Mouse (Mus musculus) liver, embryonic 12.5 days (tissue): ENCODE results near the gene Tmem158. TPM values are rescaled to one million over a fixed set of nuclear protein-coding genes. Genes with fewer than 3 reads are reported as not detected.

Experiments
- ATAC-seq: fragments of 200-750 bp; cut with Nextera tagmentation; 2 replicates; pipeline ENCODE4 v1.8.0; 2017; ENCODE audit warnings: moderate number of reproducible peaks, mild to moderate bottlenecking, moderate library complexity
- H3K27ac ChIP-seq: fragments of 300-500 bp; sonication (generic); 2 replicates; pipeline ENCODE4 v1.5.1; 2016; ENCODE audit warnings: mild to moderate bottlenecking
- H3K27me3 ChIP-seq: fragments of 300-500 bp; sonication (generic); replicated peaks from 2 replicates; pipeline ENCODE4 v1.6.1; 2016; ENCODE audit warnings: mild to moderate bottlenecking, moderate library complexity
- H3K36me3 ChIP-seq: fragments of 300-500 bp; sonication (generic); 2 replicates; pipeline ENCODE4 v1.6.1; 2016; ENCODE audit warnings: mild to moderate bottlenecking, moderate library complexity
- H3K4me1 ChIP-seq: fragments of 300-500 bp; sonication (generic); 2 replicates; pipeline ENCODE4 v1.6.1; 2016
- H3K4me2 ChIP-seq: fragments of 300-500 bp; sonication (generic); 2 replicates; pipeline ENCODE4 v1.6.1; 2016; ENCODE audit warnings: mild to moderate bottlenecking, moderate library complexity
- H3K4me3 ChIP-seq: fragments of 300-500 bp; sonication (generic); 2 replicates; pipeline ENCODE4 v1.5.1; 2016; ENCODE audit warnings: mild to moderate bottlenecking, moderate library complexity
- H3K9ac ChIP-seq: fragments of 300-500 bp; sonication (generic); 2 replicates; pipeline ENCODE4 v1.6.1; 2016; ENCODE audit warnings: mild to moderate bottlenecking, moderate library complexity
- H3K9me3 ChIP-seq: fragments of 300-500 bp; sonication (generic); replicated peaks from 2 replicates; pipeline ENCODE4 v1.6.1; 2016; ENCODE audit warnings: mild to moderate bottlenecking, moderate library complexity
- WGBS: fragments of 180-500 bp; shearing (Covaris S2); methylation state at CpG from one replicate; pipeline ENCODE4 v1.1.7; 2016; ENCODE audit not compliant: insufficient replicate concordance; 5-methylcytosine and 5-hydroxymethylcytosine counted together
- polyA plus RNA-seq: library from polyadenylated mRNA; unstranded; fragments of >200 nt; fragmentation: Nextera tagmentation; extraction: Ambion mirVana; gene quantifications from 2 replicates; pipeline ENCODE4 v1.2.1, GENCODE M21; 2016

Gene Tmem158
- polyA plus RNA-seq, 1 experiment from 2014 or later = 12.6 TPM

- Histone ChIP-seq H3K9ac (no peak overlapping the region), H3K4me1 (0 out of 2 replicates have a peak, but pooled peaks cover 7% of the 10 kb centered on the region), H3K27ac (no peak overlapping the region), H3K4me2 (no peak overlapping the region), H3K27me3 (0 out of 2 replicates have a peak, but pooled peaks cover under 1% of the 10 kb centered on the region), H3K36me3 (no peaks in the 10 kb centered on the region), H3K9me3 (no peaks in the 10 kb centered on the region), H3K4me3 (no peak overlapping the region)
- 81% methylated on average over 5 of the region's 5 CpGs for WGBS
- ATAC-seq = no peak
Measured at GRCm38 (mm10) chr9:123241191-123241590, 19.4 kb downstream of the Tmem158 start.

- no peaks in the 10 kb centered on the region for H3K36me3 ChIP-seq
- no peaks in the 10 kb centered on the region for H3K9me3 ChIP-seq
- 86% methylated on average over 2 of the region's 2 CpGs for WGBS
- no peak for ATAC-seq
- H3K27ac ChIP-seq = no peak overlapping the region
- H3K4me1 ChIP-seq = 0 out of 2 replicates have a peak, but pooled peaks cover 7% of the 10 kb centered on the region
- 0 out of 2 replicates have a peak, but pooled peaks cover 5% of the 10 kb centered on the region for H3K27me3 ChIP-seq
- no peak overlapping the region for H3K9ac ChIP-seq
- H3K4me3 ChIP-seq = no peak overlapping the region
- no peak overlapping the region for H3K4me2 ChIP-seq
Measured at GRCm38 (mm10) chr9:123240751-123241150, 19.8 kb downstream of the Tmem158 start.

GRCm38 (mm10) chr9:123240271-123240670, 20.3 kb downstream of the Tmem158 start:
- no peaks in the 10 kb centered on the region for H3K9me3 ChIP-seq
- no peak overlapping the region for H3K4me3 ChIP-seq
- H3K36me3 ChIP-seq = no peaks in the 10 kb centered on the region
- 81% methylated on average over 5 of the region's 5 CpGs for whole genome bisulfite sequencing
- 0 out of 2 replicates have a peak, but pooled peaks cover 6% of the 10 kb centered on the region for H3K27me3 ChIP-seq
- 0 out of 2 replicates have a peak, but pooled peaks cover 7% of the 10 kb centered on the region for H3K4me1 ChIP-seq
- ATAC-seq = no peak
- no peak overlapping the region for H3K27ac ChIP-seq
- no peak overlapping the region for H3K9ac ChIP-seq
- H3K4me2 ChIP-seq = no peak overlapping the region

GRCm38 (mm10) chr9:123239651-123240050, 20.9 kb downstream of the Tmem158 start:
- Histone ChIP-seq H3K9ac (no peak overlapping the region), H3K36me3 (no peaks in the 10 kb centered on the region), H3K27ac (no peak overlapping the region), H3K4me1 (0 out of 2 replicates have a peak, but pooled peaks cover 7% of the 10 kb centered on the region), H3K4me3 (no peak overlapping the region), H3K4me2 (no peak overlapping the region), H3K27me3 (0 out of 2 replicates have a peak, but pooled peaks cover 6% of the 10 kb centered on the region), H3K9me3 (no peaks in the 10 kb centered on the region)
- 53% methylated on average over 2 of the region's 2 CpGs for WGBS
- ATAC-seq = no peak

- H3K36me3 ChIP-seq = no peaks in the 10 kb centered on the region
- H3K4me3 ChIP-seq = no peak overlapping the region
- H3K9ac ChIP-seq = no peak overlapping the region
- H3K9me3 ChIP-seq = no peaks in the 10 kb centered on the region
- 53% methylated on average over 4 of the region's 4 CpGs for WGBS
- 0 out of 2 replicates have a peak, but pooled peaks cover 7% of the 10 kb centered on the region for H3K4me1 ChIP-seq
- 0 out of 2 replicates have a peak, but pooled peaks cover 6% of the 10 kb centered on the region for H3K27me3 ChIP-seq
- peak overlapping the region; percentile 50 for H3K27ac ChIP-seq
- H3K4me2 ChIP-seq = no peak overlapping the region
- no peak for ATAC-seq
Measured at GRCm38 (mm10) chr9:123238256-123239045, 22.1 kb downstream of the Tmem158 start.

GRCm38 (mm10) chr9:123237739-123238138, 22.8 kb downstream of the Tmem158 start:
- no peak overlapping the region for H3K4me3 ChIP-seq
- 28% methylated on average over 2 of the region's 2 CpGs for WGBS
- ATAC-seq = peak; percentile 54; the same call in 1 of the 2 replicates
- no peak overlapping the region for H3K9ac ChIP-seq
- H3K9me3 ChIP-seq = no peaks in the 10 kb centered on the region
- 0 out of 2 replicates have a peak, but pooled peaks cover 7% of the 10 kb centered on the region for H3K4me1 ChIP-seq
- H3K27me3 ChIP-seq = 0 out of 2 replicates have a peak, but pooled peaks cover 6% of the 10 kb centered on the region
- H3K36me3 ChIP-seq = no peaks in the 10 kb centered on the region
- no peak overlapping the region for H3K27ac ChIP-seq
- H3K4me2 ChIP-seq = no peak overlapping the region

- no peak for ATAC-seq
- Histone ChIP-seq H3K27me3 (0 out of 2 replicates have a peak, but pooled peaks cover 6% of the 10 kb centered on the region), H3K4me1 (0 out of 2 replicates have a peak, but pooled peaks cover 7% of the 10 kb centered on the region), H3K36me3 (no peaks in the 10 kb centered on the region), H3K4me2 (no peak overlapping the region), H3K9me3 (no peaks in the 10 kb centered on the region), H3K4me3 (no peak overlapping the region), H3K27ac (no peak overlapping the region), H3K9ac (no peak overlapping the region)
- 41% methylated on average over 3 of the region's 3 CpGs for WGBS
Measured at GRCm38 (mm10) chr9:123235621-123236020, 24.9 kb downstream of the Tmem158 start.

- Histone ChIP-seq H3K9ac (no peak overlapping the region), H3K36me3 (no peaks in the 10 kb centered on the region), H3K4me1 (peaks cover 43% of the 10 kb centered on the region), H3K27me3 (no peaks in the 10 kb centered on the region), H3K4me3 (no peak overlapping the region), H3K4me2 (no peak overlapping the region), H3K27ac (no peak overlapping the region), H3K9me3 (no peaks in the 10 kb centered on the region)
- 65% methylated on average over 4 of the region's 4 CpGs for WGBS
- ATAC-seq = no peak
Measured at GRCm38 (mm10) chr9:123229826-123230225, 30.7 kb downstream of the Tmem158 start.

GRCm38 (mm10) chr9:123228671-123229070, 31.9 kb downstream of the Tmem158 start:
- peak overlapping the region; percentile 90 for H3K27ac ChIP-seq
- ATAC-seq = no peak
- peak overlapping the region; percentile 31; the same call in 1 of the 2 replicates for H3K9ac ChIP-seq
- H3K4me3 ChIP-seq = no peak overlapping the region
- H3K4me1 ChIP-seq = peaks cover 54% of the 10 kb centered on the region
- no peaks in the 10 kb centered on the region for H3K9me3 ChIP-seq
- no peaks in the 10 kb centered on the region for H3K36me3 ChIP-seq
- H3K4me2 ChIP-seq = no peak overlapping the region
- H3K27me3 ChIP-seq = no peaks in the 10 kb centered on the region

- Histone ChIP-seq H3K27ac (peak overlapping the region; percentile 90), H3K36me3 (no peaks in the 10 kb centered on the region), H3K9me3 (no peaks in the 10 kb centered on the region), H3K4me3 (no peak overlapping the region), H3K4me2 (peak overlapping the region; percentile 63), H3K27me3 (no peaks in the 10 kb centered on the region), H3K4me1 (peaks cover 55% of the 10 kb centered on the region), H3K9ac (peak overlapping the region; percentile 60)
- 35% methylated on average over 3 of the region's 3 CpGs for WGBS
- ATAC-seq = peak; percentile 95
Measured at GRCm38 (mm10) chr9:123227106-123227750, 33.3 kb downstream of the Tmem158 start.

GRCm38 (mm10) chr9:123224863-123225431, 35.6 kb downstream of the Tmem158 start:
- no peak overlapping the region for H3K9ac ChIP-seq
- H3K4me3 ChIP-seq = no peak overlapping the region
- H3K27me3 ChIP-seq = no peaks in the 10 kb centered on the region
- peak overlapping the region; percentile 20; the same call in 1 of the 2 replicates for H3K27ac ChIP-seq
- no peaks in the 10 kb centered on the region for H3K36me3 ChIP-seq
- peaks cover 55% of the 10 kb centered on the region for H3K4me1 ChIP-seq
- peak; percentile 39 for ATAC-seq
- no peak overlapping the region for H3K4me2 ChIP-seq
- H3K9me3 ChIP-seq = no peaks in the 10 kb centered on the region
- WGBS = 25% methylated on average over 2 of the region's 2 CpGs

GRCm38 (mm10) chr9:123219826-123220225, 40.7 kb downstream of the Tmem158 start:
- no peak overlapping the region for H3K27ac ChIP-seq
- WGBS = 28% methylated on average over 5 of the region's 5 CpGs
- H3K27me3 ChIP-seq = peaks cover 20% of the 10 kb centered on the region
- ATAC-seq = no peak
- no peaks in the 10 kb centered on the region for H3K9me3 ChIP-seq
- no peak overlapping the region for H3K4me2 ChIP-seq
- H3K4me3 ChIP-seq = no peak overlapping the region
- H3K4me1 ChIP-seq = peaks cover 22% of the 10 kb centered on the region
- H3K36me3 ChIP-seq = no peaks in the 10 kb centered on the region
- H3K9ac ChIP-seq = no peak overlapping the region
